8 mouse cellular contexts compared by ENCODE assay signal in genomic region chr7:88320628-88321336, GRCm38 (mm10). TPM values are rescaled to one million over a fixed set of nuclear protein-coding genes. Genes with fewer than 3 reads are reported as not detected.
DNase-seq lines count a peak whose midpoint lies in the region; ATAC-seq and TF ChIP-seq lines count a peak whose summit lies in the region.

No protein-coding gene starts in this region.

- no peaks in the 10 kb centered on the region for H3K9me3 ChIP-seq in lung, postnatal 0 days (ENCODE audit: low read length)
- no peaks in the 10 kb centered on the region for H3K9me3 ChIP-seq in stomach, embryonic 14.5 days (ENCODE audit: control insufficient read depth, low read depth, low read length)
- no peaks in the 10 kb centered on the region for H3K9me3 ChIP-seq in kidney, embryonic 16.5 days (ENCODE audit: low read length)

- no peaks in the 10 kb centered on the region for H3K4me1 ChIP-seq in lung, postnatal 0 days (ENCODE audit: insufficient read depth, low read depth, low read length)
- peaks cover 5% of the 10 kb centered on the region; the same call in 1 of the 2 replicates for H3K4me1 ChIP-seq in stomach, embryonic 14.5 days (ENCODE audit: control insufficient read depth, insufficient read depth, low read length)
- H3K4me1 ChIP-seq in kidney, embryonic 16.5 days (ENCODE audit: insufficient read depth, low read length): no peaks in the 10 kb centered on the region

- TF ChIP-seq EP300 in lung, postnatal 0 days (IDR thresholded peaks at IDR 0.05): no peak

- H3K27me3 ChIP-seq in lung, postnatal 0 days (replicated peaks; ENCODE audit: insufficient read depth, low read length): no peaks in the 10 kb centered on the region
- H3K27me3 ChIP-seq in stomach, embryonic 14.5 days (ENCODE audit: control insufficient read depth, insufficient read depth, low read length): no peaks in the 10 kb centered on the region
- no peaks in the 10 kb centered on the region for H3K27me3 ChIP-seq in kidney, embryonic 16.5 days (ENCODE audit: insufficient read depth, low read length)

- peak; percentile 45 for DNase-seq in lung, postnatal 0 days (ENCODE audit: low spot score)
- no peak for DNase-seq in lung, postnatal 14 days
- peak; percentile 23 to 35 for DNase-seq in frontal cortex, postnatal 10 days (ENCODE audit: low spot score in 2 of 2)
- DNase-seq in left cerebral cortex, adult 2 months (ENCODE audit: extremely low spot score in 1 of 2, low spot score in 2 of 2): peak; percentile 21 to 32
- no peak for DNase-seq in urinary bladder, postnatal 25 days (ENCODE audit: low spot score)

- H3K4me3 ChIP-seq in lung, postnatal 0 days (ENCODE audit: low read depth, low read length): no peak overlapping the region
- H3K4me3 ChIP-seq in left cerebral cortex, adult 2 months: no peak overlapping the region
- H3K4me3 ChIP-seq in stomach, embryonic 14.5 days (ENCODE audit: low read depth, low read length): no peak overlapping the region
- no peak overlapping the region for H3K4me3 ChIP-seq in kidney, embryonic 16.5 days (ENCODE audit: low read length)

- H3K27ac ChIP-seq in lung, postnatal 0 days (ENCODE audit: low read length): no peak overlapping the region
- no peak overlapping the region for H3K27ac ChIP-seq in left cerebral cortex, adult 2 months
- H3K27ac ChIP-seq in stomach, embryonic 14.5 days (ENCODE audit: low read length): peak overlapping the region; percentile 66; the same call in 1 of the 2 replicates
- H3K27ac ChIP-seq in kidney, embryonic 16.5 days (ENCODE audit: low read length): no peak overlapping the region

- ATAC-seq in lung, postnatal 0 days: peak; percentile 57; the same call in 1 of the 2 replicates
- ATAC-seq in stomach, embryonic 14.5 days (ENCODE audit: insufficient number of reproducible peaks, insufficient read depth, low FRiP score, low read depth): peak; percentile 91
- no peak for ATAC-seq in erythroid progenitor cell, adult 5-6 weeks (replicated peaks; ENCODE audit: low FRiP score, poor library complexity, severe bottlenecking)
- no peak for ATAC-seq in kidney, embryonic 16.5 days (ENCODE audit: low FRiP score, low TSS enrichment)

- no peak overlapping the region for H3K4me2 ChIP-seq in lung, postnatal 0 days (replicated peaks; ENCODE audit: low read depth, low read length)
- no peak overlapping the region for H3K4me2 ChIP-seq in stomach, embryonic 14.5 days (replicated peaks; ENCODE audit: low read depth, low read length)
- no peak overlapping the region for H3K4me2 ChIP-seq in kidney, embryonic 16.5 days (replicated peaks; ENCODE audit: low read depth, low read length)

- H3K36me3 ChIP-seq in lung, postnatal 0 days (ENCODE audit: insufficient read depth, low read length): no peaks in the 10 kb centered on the region
- H3K36me3 ChIP-seq in stomach, embryonic 14.5 days (ENCODE audit: control insufficient read depth, insufficient read depth, low read length): no peaks in the 10 kb centered on the region
- H3K36me3 ChIP-seq in kidney, embryonic 16.5 days (ENCODE audit: insufficient read depth, low read length): no peaks in the 10 kb centered on the region

- intact Hi-C loops in left cerebral cortex, adult 2 months (cut with DNase I): no loop called here

- no peak for TF ChIP-seq CTCF in lung, postnatal 0 days (IDR thresholded peaks at IDR 0.05)
- no peak for TF ChIP-seq CTCF in left cerebral cortex, adult 2 months (IDR thresholded peaks at IDR 0.05)

- WGBS in lung, postnatal 0 days: 54% methylated on average over 12 of the region's 12 CpGs
- WGBS in stomach, embryonic 14.5 days: 22% methylated on average over 12 of the region's 12 CpGs
- WGBS in kidney, embryonic 16.5 days: 76% methylated on average over 12 of the region's 12 CpGs

- no peak overlapping the region for H3K9ac ChIP-seq in lung, postnatal 0 days (replicated peaks; ENCODE audit: low read depth)
- no peak overlapping the region for H3K9ac ChIP-seq in stomach, embryonic 14.5 days (replicated peaks; ENCODE audit: low read depth, low read length)
- no peak overlapping the region for H3K9ac ChIP-seq in kidney, embryonic 16.5 days (replicated peaks; ENCODE audit: low read length)

RNA-seq across cellular contexts. Expression of gene Ctsc, which starts 42.9 kb away (rescaled TPM):
- polyA plus RNA-seq in lung, postnatal 0 days (2015; fragmentation: Nextera tagmentation; extraction: Ambion mirVana): 303 and 368 TPM in 2 replicates
- total RNA-seq in left cerebral cortex, adult 2 months (2021): 1 to 10 TPM; 8.7 to 9.6 TPM
- 80.0 and 92.0 TPM in 2 replicates for polyA plus RNA-seq in stomach, embryonic 14.5 days (2014; fragmentation: Nextera tagmentation; extraction: Ambion mirVana)
- total RNA-seq in erythroid progenitor cell, adult 5-6 weeks (2015; ENCODE audit: low replicate concordance): 48.2 and 61.6 TPM in 2 replicates
- total RNA-seq in erythroid progenitor cell, adult 5-6 weeks (2017; ENCODE audit: low replicate concordance): 25.3 and 26.2 TPM in 2 replicates
- polyA plus RNA-seq in kidney, embryonic 16.5 days (2015; fragmentation: Nextera tagmentation; extraction: Ambion mirVana): 35.4 and 38.7 TPM in 2 replicates

Comparison
In these comparisons a context has a peak if more than half of its experiments do, and no peak if none do; other contexts are left out.
1. DNase-seq: peak in lung, postnatal 0 days (single experiment), frontal cortex, postnatal 10 days (2 of 2) and left cerebral cortex, adult 2 months (2 of 2); none in lung, postnatal 14 days (single experiment) and urinary bladder, postnatal 25 days (single experiment).
2. ATAC-seq: peak in lung, postnatal 0 days (single experiment) and stomach, embryonic 14.5 days (single experiment); none in erythroid progenitor cell, adult 5-6 weeks (single experiment) and kidney, embryonic 16.5 days (single experiment).